Mouse (Mus musculus) myocyte (in vitro differentiated cells): ENCODE results near the gene Klrb1. TPM values are rescaled to one million over a fixed set of nuclear protein-coding genes. Genes with fewer than 3 reads are reported as not detected.
A peak's percentile ranks its signal among the peaks of the same experiment; 100 is the strongest.

Source experiments
- H3K27me3 ChIP-seq: one replicate; pipeline ENCODE4 v1.6.1; 2011; ENCODE audit not compliant: control insufficient read depth, insufficient read depth, insufficient read length
- H3K36me3 ChIP-seq: one replicate; pipeline ENCODE4 v1.6.1; 2011; ENCODE audit not compliant: control insufficient read depth, insufficient read depth
- H3K4me2 ChIP-seq: one replicate; pipeline ENCODE4 v1.6.1; 2011; ENCODE audit warnings: low read depth, control low read depth
- H3K4me3 ChIP-seq: one replicate; pipeline ENCODE4 v1.5.1; 2011; ENCODE audit warnings: mild to moderate bottlenecking, control low read depth, moderate library complexity
- H3K79me2 ChIP-seq: one replicate; pipeline ENCODE4 v1.6.1; 2011; ENCODE audit not compliant: control insufficient read depth, insufficient read depth
- H3ac ChIP-seq: one replicate; pipeline ENCODE4 v1.6.1; 2011; ENCODE audit not compliant: control insufficient read depth, insufficient read length
- CEBPB ChIP-seq: IDR thresholded peaks from 2 replicates; pipeline ENCODE4 v1.6.1; 2011; ENCODE audit warnings: mild to moderate bottlenecking, moderate library complexity; ENCODE audit not compliant: poor library complexity, insufficient read depth, severe bottlenecking
- E2F4 ChIP-seq: IDR thresholded peaks from one replicate; pipeline ENCODE4 v1.6.1; 2011; ENCODE audit warnings: mild to moderate bottlenecking, control low read depth, moderate library complexity; ENCODE audit not compliant: insufficient read depth
- MAX ChIP-seq: IDR thresholded peaks from one replicate; pipeline ENCODE4 v1.6.1; 2011; ENCODE audit warnings: low read depth, mild to moderate bottlenecking, control low read depth
- MYOD1 ChIP-seq, 3 experiments: IDR thresholded peaks; one replicate each; pipeline ENCODE4 v1.6.1; 2011; ENCODE audit warnings: control low read depth in 2 of 3, low read depth in 2 of 3, mild to moderate bottlenecking in 2 of 3, moderate library complexity in 1 of 3; ENCODE audit not compliant: insufficient read length in 2 of 3, control insufficient read depth in 1 of 3
- MYOG ChIP-seq, 3 experiments: IDR thresholded peaks; one replicate each; pipeline ENCODE4 v1.6.1; 2011; ENCODE audit warnings: control low read depth in 2 of 3, low read depth in 2 of 3, mild to moderate bottlenecking in 2 of 3; ENCODE audit not compliant: insufficient read length in 2 of 3, control insufficient read depth in 1 of 3, insufficient read depth in 1 of 3
- POLR2A ChIP-seq: IDR thresholded peaks from one replicate; pipeline ENCODE4 v1.6.1; 2011; ENCODE audit warnings: low read depth, mild to moderate bottlenecking, control low read depth, moderate library complexity; ENCODE audit not compliant: insufficient read length
- POLR2AphosphoS2 ChIP-seq: IDR thresholded peaks from one replicate; pipeline ENCODE4 v1.6.1; 2011; ENCODE audit warnings: low read depth, control low read depth; ENCODE audit not compliant: insufficient read length
- REST ChIP-seq: IDR thresholded peaks from one replicate; pipeline ENCODE4 v1.6.1; 2011; ENCODE audit warnings: mild to moderate bottlenecking, control low read depth, moderate library complexity; ENCODE audit not compliant: insufficient read depth, insufficient read length
- SRF ChIP-seq: IDR thresholded peaks from one replicate; pipeline ENCODE4 v1.6.1; 2011; ENCODE audit warnings: low read depth; ENCODE audit not compliant: control insufficient read depth, insufficient read length
- TCF12 ChIP-seq: IDR thresholded peaks from one replicate; pipeline ENCODE4 v1.6.1; 2011; ENCODE audit warnings: mild to moderate bottlenecking, control low read depth; ENCODE audit not compliant: poor library complexity, insufficient read depth, severe bottlenecking
- TCF3 ChIP-seq: IDR thresholded peaks from one replicate; pipeline ENCODE4 v1.6.1; 2011; ENCODE audit warnings: low read depth, control low read depth; ENCODE audit not compliant: insufficient read length
- USF1 ChIP-seq: IDR thresholded peaks from one replicate; pipeline ENCODE4 v1.6.1; 2011; ENCODE audit warnings: low read depth, mild to moderate bottlenecking, control low read depth, moderate library complexity
- polyA plus RNA-seq: library from polyadenylated mRNA; unstranded; fragments of >200 nt; fragmentation: generic; extraction: Trizol; gene quantifications from one replicate; pipeline ENCODE4 v1.2.1, GENCODE M21; 2012; ENCODE audit warnings: missing spikeins

Klrb1 gene
- polyA plus RNA-seq, 1 experiment, result not detected

DNA sequence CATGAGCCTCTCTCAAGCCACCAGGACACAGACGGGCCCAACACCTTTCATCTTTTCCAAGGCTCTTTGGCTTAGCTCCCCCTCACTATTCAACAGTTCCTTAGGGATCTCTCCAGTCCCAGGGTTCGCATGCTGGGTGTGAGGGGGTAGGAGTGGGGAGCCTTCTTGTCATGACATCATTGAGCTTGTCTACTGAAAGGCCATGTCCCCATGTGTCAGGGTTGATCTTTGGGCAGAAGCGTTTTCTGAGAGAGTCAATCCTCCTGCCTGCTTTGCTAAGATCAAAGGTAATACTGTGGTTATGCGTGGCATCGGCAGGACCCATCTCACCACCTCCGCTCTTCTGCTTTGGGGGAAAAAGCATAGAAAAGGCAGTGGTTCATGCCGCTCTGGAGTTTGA, 14.6 kb upstream of the Klrb1 start:
- Histone ChIP-seq H3K79me2 (no peaks in the 10 kb centered on the region), H3K4me3 (no peak overlapping the region), H3K27me3 (no peaks in the 10 kb centered on the region), H3ac (no peak overlapping the region), H3K36me3 (no peaks in the 10 kb centered on the region), H3K4me2 (no peak overlapping the region)
- TF ChIP-seq SRF, result no peak
- no peak for TF ChIP-seq MYOG (IDR thresholded peaks at IDR 0.05; ENCODE audit: control insufficient read depth in 1 of 3, insufficient read depth in 1 of 3, insufficient read length in 2 of 3, low read depth in 2 of 3)

DNA sequence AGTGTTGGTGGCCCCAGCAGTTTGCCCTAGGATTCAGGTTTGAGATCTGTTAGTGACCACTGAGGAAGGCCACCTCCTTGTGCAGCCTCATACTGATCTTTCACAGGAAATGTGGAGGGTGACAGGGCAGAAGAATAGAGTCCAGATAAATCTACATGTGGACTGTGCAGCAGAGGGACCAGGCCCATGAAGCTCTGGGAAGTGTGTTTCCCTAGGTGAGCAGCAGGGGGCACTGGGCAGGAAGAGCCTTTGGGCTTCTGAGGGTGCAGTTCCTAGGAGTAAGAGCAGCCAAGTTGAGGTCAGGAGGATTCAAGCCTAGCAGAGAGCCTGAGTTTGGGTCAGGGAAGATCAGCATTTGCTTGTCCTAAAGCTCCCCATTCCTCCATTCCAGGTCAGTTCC, 13.2 kb upstream of the Klrb1 start:
- Histone ChIP-seq H3K4me3 (no peak overlapping the region), H3K4me2 (no peak overlapping the region), H3K27me3 (no peaks in the 10 kb centered on the region), H3ac (no peak overlapping the region), H3K36me3 (no peaks in the 10 kb centered on the region), H3K79me2 (no peaks in the 10 kb centered on the region)
- TF ChIP-seq POLR2A (no peak), USF1 (no peak), TCF12 (no peak), E2F4 (no peak), SRF (no peak), REST (no peak), TCF3 (no peak), POLR2AphosphoS2 (no peak), MYOD1 (IDR thresholded peaks at IDR 0.05; ENCODE audit: control insufficient read depth in 1 of 3, insufficient read length in 2 of 3, low read depth in 2 of 3) (no peak), MYOG (IDR thresholded peaks at IDR 0.05; ENCODE audit: control insufficient read depth in 1 of 3, insufficient read depth in 1 of 3, insufficient read length in 2 of 3, low read depth in 2 of 3) (no peak), CEBPB (no peak), MAX (no peak)

DNA sequence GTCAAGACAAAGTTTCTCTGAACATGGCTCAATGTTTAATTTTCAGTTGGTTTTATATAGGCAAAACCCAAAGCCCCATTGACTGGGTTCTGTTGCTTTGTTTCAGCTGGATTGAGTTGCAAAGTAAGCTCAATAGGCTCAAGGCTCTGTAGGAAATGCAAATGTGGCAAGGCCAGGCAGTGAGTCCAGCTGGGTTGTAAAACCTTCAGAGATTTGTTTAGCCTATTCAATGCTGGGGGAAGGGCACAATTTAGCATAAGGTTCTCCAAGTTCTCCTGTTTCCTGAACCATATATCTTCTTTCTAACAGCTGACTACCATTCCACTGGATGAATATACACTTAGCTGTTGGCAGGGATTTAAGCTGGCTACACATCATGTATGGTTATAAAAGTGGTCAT, 12.0 kb upstream of the Klrb1 start:
- H3K4me3 ChIP-seq, result no peak overlapping the region
- no peak overlapping the region for H3ac ChIP-seq
- TF ChIP-seq TCF3 (no peak), E2F4 (no peak), USF1 (peak; percentile 18)
- H3K79me2 ChIP-seq, result no peaks in the 10 kb centered on the region
- H3K36me3 ChIP-seq, result no peaks in the 10 kb centered on the region
- no peaks in the 10 kb centered on the region for H3K27me3 ChIP-seq
- no peak overlapping the region for H3K4me2 ChIP-seq

DNA sequence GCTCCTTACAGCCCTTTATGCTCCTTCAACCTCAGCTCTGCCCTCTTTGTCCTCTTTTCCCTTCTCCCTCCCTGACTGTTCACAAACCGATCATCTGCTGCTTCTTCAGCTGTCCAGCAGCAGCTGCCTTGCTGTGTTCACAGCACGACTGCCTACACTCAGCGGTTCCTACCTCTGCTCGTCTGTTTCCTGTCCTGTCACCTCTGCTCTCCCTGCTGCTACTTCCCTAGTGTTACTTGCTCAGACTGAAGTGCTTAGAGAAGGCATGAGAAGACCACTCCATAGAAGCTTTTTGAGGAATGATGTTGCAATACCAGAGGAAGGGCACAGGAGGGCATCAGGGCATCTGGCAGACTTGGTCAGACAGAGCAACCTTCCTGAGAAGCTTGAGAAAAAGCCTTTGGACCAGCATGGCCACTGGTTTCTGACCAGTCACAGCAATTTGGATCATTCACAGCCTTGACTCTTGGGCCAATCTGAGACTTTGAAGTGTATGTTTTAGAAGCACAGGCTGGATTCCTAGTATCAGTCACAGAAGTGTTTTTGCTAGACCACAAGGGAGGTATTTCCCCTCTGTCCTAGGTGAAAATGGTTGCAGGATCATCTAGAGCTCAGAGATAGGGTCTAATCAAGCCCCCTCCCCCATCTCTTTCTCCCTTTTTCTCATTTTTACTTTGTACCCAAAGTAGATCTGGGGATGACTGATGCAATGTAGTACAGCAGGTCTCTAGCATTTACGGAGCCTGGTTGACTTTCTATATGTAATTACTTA, 11.2 kb upstream of the Klrb1 start:
- Histone ChIP-seq H3K27me3 (no peaks in the 10 kb centered on the region), H3K79me2 (no peaks in the 10 kb centered on the region), H3K36me3 (no peaks in the 10 kb centered on the region), H3K4me2 (no peak overlapping the region), H3ac (no peak overlapping the region), H3K4me3 (no peak overlapping the region)
- TF ChIP-seq CEBPB (no peak), REST (no peak), SRF (no peak), POLR2A (no peak), E2F4 (no peak), TCF3 (no peak), MYOG (IDR thresholded peaks at IDR 0.05; ENCODE audit: control insufficient read depth in 1 of 3, insufficient read depth in 1 of 3, insufficient read length in 2 of 3, low read depth in 2 of 3) (no peak), MYOD1 (IDR thresholded peaks at IDR 0.05; ENCODE audit: control insufficient read depth in 1 of 3, insufficient read length in 2 of 3, low read depth in 2 of 3) (no peak), MAX (no peak)

DNA sequence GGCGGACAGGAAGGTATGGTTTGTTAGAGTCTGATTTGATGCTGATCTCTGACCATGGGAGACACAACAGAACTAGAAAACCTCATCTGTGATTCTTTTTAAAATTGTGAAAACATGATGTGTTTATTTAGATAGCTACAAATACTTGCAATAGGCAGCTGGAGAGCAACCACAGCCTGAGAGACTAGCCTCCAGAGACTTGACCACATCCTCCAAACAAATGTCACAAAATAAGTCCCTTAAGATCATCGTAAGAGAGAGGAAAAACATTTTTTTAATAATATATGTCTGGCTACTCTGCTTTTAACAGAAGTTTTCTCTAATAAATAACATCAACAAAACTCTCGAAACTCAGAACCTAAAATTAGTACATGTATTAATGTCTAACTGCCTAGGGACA, 9.2 kb upstream of the Klrb1 start:
- Histone ChIP-seq H3K27me3 (no peaks in the 10 kb centered on the region), H3ac (no peak overlapping the region), H3K4me3 (no peak overlapping the region), H3K79me2 (no peaks in the 10 kb centered on the region), H3K4me2 (peak overlapping the region; percentile 35), H3K36me3 (no peaks in the 10 kb centered on the region)
- TF ChIP-seq TCF3 (no peak), CEBPB (no peak), USF1 (no peak), SRF (no peak), MYOD1 (IDR thresholded peaks at IDR 0.05; ENCODE audit: control insufficient read depth in 1 of 3, insufficient read length in 2 of 3, low read depth in 2 of 3) (no peak), MAX (no peak), REST (no peak), MYOG (IDR thresholded peaks at IDR 0.05; ENCODE audit: control insufficient read depth in 1 of 3, insufficient read depth in 1 of 3, insufficient read length in 2 of 3, low read depth in 2 of 3) (no peak), TCF12 (no peak), POLR2AphosphoS2 (no peak), E2F4 (no peak), POLR2A (no peak)
